Mouse (Mus musculus): ENCODE data around the gene Ralgps2.

- no peak for TF ChIP-seq POLR2A (IDR thresholded peaks at IDR 0.05; ENCODE audit: borderline replicate concordance, insufficient read depth, low read length)
- TF ChIP-seq CTCF (IDR thresholded peaks at IDR 0.05; ENCODE audit: borderline replicate concordance, insufficient read depth, low read depth, low read length) = no peak
Observed at GRCm38 (mm10) chr1:156940142-156940522, 706 bp upstream of the Ralgps2 start.
